Mouse (Mus musculus): ENCODE data around the gene Mmp27.

The Mmp27 gene

GRCm38 (mm10) chr9:7602982-7603742 is 32.0 kb downstream of the Mmp27 start:
- DNase-seq (ENCODE audit: low read depth) = peak; percentile 65

DNA sequence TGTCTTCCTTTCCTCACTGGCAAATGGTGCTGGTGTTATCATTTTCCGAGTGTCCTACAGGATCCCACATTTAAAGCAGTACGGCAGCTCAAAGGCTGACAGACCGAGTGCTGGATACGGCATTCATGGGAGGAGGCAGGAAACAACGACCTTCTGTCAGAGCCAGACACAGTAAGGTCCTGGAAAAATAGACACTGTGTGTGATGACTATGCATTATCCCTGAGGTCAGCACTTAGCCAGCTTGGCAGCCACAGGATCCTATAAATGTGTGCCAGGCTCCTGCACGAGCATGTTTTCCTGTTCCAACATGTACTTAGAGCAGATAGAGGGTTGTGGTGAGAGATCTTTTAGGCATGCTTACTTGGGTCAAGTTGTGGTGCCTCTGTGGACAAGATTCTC is 32.8 kb downstream of the Mmp27 start:
- DNase-seq (ENCODE audit: low read depth) = no peak

GRCm38 (mm10) chr9:7605638-7606037 is 34.4 kb downstream of the Mmp27 start:
- no peak for DNase-seq (ENCODE audit: low read depth)

DNA sequence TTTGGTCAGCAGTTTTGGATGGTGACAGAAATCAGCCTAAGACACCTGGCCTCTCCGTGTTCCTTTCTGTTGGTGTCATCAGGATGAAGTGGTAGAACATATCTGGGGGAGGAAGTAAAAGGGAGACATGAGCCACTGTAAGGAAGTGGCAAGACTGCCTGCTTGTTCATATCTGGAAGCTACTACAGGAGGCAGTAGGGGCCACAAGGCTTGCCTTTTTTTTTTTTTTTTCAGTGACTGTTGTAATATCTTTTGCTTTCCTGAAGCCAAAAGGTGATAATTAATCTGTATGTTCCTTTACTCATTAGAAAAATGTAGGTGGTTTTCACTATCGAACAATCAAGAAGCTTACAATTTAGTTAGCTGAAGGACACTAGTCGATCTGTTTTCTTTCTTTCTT is 51.4 kb downstream of the Mmp27 start:
- no peak for DNase-seq (ENCODE audit: low read depth)

DNA sequence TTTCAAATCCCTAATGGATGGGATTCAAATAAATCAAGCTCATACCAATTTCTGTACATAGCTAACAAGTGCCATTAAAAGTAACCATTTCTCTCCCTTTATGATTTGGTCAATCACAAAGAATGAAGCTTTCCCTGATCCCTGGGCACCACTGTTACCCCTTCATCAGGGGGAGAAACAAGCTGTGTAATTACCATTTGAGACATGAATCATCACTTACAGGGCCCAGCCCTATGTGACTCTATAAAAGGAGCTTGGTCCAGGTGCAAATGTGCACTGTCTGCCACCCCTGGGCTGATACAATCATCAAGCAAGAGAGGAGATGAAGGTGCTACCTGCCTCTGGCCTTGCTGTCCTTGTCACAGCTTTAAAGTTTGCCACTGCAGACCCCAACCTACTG is 56.7 kb downstream of the Mmp27 start, which contains the start of gene Mmp20:
Gene Mmp20 (plus strand): TSS at position 301 of the 400 bp plus-strand sequence.
- DNase-seq (ENCODE audit: low read depth) = no peak
